Mouse (Mus musculus): ENCODE data around the gene Phf21a.

GRCm38 (mm10) chr2:92331871-92332270 lies 239.0 kb downstream of the Phf21a start:
- TF ChIP-seq CTCF (conservative IDR thresholded peaks at IDR 0.05; ENCODE audit: insufficient read depth, insufficient read length, low read depth, low read length) (no peak), POLR2A (IDR thresholded peaks at IDR 0.05; ENCODE audit: low read depth, low read length) (no peak)

All from kidney, adult 2 months (tissue).